Mouse (Mus musculus): ENCODE data around the gene Htra1.
A peak's percentile ranks its signal among the peaks of the same experiment; 100 is the strongest.

Gene Htra1

GRCm38 (mm10) chr7:130966876-130967275 lies 31.0 kb downstream of the Htra1 start:
- DNase-seq (ENCODE audit: low spot score in 2 of 2) = no peak

DNA sequence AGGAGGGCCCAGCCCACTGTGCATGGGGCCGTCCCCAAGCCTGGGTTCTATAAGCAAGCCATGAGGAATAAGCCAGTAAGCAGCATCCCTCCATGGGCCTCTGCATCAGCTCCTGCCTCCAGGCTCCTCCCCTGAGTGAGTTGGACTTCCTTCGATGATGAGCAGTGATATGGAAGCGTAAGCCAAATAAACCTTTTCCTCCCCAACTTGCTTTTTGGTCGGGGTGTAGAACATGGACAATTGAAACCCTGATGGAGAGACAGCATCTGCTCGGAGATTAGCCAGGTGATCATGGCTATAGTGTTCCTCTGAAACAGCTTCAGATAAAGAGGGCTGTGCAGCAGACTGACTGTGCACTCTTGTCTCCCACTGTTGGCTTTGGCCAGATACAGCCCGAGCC lies 32.0 kb downstream of the Htra1 start:
- DNase-seq (ENCODE audit: low spot score in 2 of 2) = no peak

DNA sequence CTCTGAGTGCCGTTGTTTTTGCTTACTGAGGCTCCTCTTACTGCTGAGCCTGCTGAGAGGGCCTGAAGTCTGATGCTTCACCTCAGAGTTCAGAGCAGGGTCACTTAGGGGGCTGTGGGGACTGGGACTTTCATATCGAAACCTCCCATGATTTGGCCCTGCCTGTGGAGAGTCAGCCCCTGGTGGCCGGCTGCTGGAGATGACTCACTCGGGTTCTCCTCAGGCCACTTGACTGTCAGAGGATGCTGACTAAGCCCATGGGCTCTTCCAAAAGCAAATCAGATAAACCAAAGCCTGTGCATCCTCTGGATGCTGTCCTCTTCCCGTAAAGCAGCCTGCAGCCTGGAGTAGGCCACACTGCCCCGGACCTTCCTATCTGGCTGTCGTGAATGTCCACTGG lies 32.6 kb downstream of the Htra1 start:
- DNase-seq (ENCODE audit: low spot score in 2 of 2) = no peak

DNA sequence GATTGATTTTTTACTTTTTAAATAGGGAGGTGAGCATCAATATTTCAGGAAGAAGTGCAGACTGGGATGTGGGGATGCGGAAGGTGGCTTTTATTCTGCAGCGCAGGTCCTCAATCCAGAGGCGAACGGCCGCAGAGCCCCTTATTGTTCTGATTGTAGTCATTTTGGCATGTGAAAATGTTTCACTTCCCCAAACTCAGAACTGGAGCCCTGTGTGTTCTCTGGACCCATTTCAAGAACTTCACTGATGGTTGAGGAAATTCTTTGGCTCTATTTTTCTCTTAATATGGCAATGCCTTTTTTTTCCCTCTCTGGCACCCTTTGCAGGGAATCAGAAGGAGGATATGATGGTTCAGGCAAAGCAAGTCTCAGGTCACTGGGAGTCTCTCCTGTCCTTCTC lies 33.2 kb downstream of the Htra1 start:
- DNase-seq (ENCODE audit: low spot score in 2 of 2) = no peak

GRCm38 (mm10) chr7:130969507-130969906 lies 33.6 kb downstream of the Htra1 start:
- no peak for DNase-seq (ENCODE audit: low spot score in 2 of 2)

GRCm38 (mm10) chr7:130972767-130973166 lies 36.9 kb downstream of the Htra1 start:
- no peak for DNase-seq (ENCODE audit: low spot score in 2 of 2)

DNA sequence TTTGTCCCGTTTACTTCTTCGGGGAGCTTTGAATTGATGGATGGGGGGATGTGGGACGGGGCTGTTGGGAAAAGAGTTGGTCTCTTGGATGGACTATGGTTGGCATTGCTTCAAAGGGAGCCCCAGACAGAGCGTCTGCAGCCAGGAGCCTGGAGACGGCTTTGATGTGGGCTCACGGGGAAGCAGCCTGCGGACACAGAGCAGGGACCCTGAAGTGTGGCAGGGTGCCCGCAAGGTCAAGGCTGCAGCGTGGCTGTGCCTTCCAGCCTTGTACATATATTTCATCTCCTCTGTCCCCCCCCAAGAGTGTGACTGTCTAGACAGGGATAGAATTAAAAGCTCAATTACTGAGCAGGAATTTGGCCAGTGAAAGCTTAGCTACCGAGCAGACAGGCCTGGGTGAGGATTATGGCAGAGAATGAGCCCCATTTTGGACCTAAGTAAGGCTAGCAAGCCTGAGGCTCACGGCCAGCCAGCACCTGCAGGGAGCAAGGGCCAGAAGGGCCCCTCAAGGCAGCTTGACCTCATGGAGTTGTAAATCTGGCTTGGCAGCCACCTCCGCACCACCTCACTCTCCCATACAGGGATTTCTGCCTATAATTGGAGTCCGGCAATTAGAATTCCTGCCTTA lies 40.5 kb downstream of the Htra1 start:
- DNase-seq (ENCODE audit: low spot score in 2 of 2) = no peak

DNA sequence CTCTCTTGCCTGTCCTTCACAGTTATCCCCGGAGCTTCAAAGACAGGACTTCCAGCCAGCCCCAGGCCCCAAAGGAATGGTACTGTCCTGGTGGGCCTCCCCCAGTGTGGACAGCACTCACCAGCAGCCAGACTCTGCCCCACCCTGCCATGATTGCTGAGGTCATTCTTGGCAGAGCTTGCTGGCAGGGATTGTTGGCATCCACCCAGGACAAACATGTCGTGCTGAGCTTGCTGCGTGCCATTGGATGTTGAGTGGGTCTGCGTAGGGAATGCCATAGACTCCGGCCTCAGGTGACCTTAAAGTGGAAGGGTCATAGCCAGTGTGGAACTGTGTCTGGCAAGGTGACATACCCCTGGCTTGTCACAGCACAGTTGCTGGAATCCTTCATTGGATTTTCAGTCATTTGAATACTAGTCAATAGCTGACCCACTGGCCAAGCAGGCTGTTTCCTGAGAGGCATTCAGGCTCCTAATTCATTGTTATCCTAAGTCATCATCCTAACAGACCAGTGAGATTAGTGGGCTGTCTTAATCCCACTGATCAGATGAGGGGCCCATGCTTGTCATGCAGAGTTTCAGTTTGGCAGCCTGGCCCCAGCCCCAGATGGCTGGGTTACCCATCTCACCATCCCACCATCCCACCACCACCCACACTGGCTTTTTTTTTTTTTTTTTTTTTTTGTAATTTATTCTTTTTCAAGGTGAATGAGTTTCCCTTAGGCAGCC lies 42.0 kb downstream of the Htra1 start:
- DNase-seq (ENCODE audit: low spot score in 2 of 2) = no peak

DNA sequence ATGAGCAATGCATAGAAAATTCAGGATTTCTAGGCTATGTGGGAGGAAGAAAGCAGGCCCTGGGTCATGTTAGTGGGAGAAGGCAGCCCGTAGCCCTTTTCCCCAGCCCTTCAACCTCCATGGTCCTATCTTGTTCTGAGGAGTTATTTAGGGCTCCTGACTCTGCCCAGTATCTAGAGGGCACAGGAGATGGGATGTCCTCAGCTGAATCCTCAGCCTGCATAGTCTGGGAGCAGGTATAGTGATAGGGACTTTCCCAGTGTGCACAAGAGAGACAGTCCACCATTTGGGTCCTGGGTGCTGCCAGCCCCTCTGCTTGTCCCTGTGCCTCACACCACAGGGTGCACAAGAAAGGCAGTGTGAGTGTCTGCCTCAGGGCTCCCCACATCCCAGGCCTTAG lies 42.6 kb downstream of the Htra1 start:
- DNase-seq (ENCODE audit: low spot score in 2 of 2) = no peak

GRCm38 (mm10) chr7:130980130-130980529 lies 44.2 kb downstream of the Htra1 start:
- DNase-seq (ENCODE audit: low spot score in 2 of 2) = no peak

- DNase-seq (ENCODE audit: low spot score in 2 of 2) = peak in 1 of 2 experiments; percentile 12
Measured at GRCm38 (mm10) chr7:130982371-130982770, 46.5 kb downstream of the Htra1 start.

DNA sequence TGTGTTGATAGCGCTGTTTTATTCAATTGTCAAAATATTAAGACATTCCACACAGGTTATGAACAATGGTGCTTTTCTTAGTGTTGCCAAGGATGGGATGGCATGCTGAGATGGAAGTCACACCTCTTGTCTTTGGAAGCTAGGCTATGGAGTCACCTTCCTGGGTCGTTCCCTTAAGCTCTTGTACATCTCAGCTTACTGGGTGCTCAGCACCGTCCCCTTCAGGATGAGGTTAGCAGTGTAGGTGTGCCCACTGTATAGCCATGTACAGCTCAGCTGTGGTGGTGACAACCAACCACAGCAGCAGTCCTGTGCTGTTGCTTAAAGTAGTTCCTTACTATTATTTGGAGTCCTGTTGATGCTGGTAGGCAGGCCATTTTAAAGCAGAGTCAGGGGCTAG lies 47.0 kb downstream of the Htra1 start:
- no peak for DNase-seq (ENCODE audit: low spot score in 2 of 2)

- DNase-seq (ENCODE audit: low spot score in 2 of 2) = no peak
Measured at GRCm38 (mm10) chr7:130984294-130984693, 48.4 kb downstream of the Htra1 start.

GRCm38 (mm10) chr7:130985193-130985592 lies 49.3 kb downstream of the Htra1 start:
- no peak for DNase-seq (ENCODE audit: low spot score in 2 of 2)

- DNase-seq (ENCODE audit: low spot score in 2 of 2) = no peak
Measured at GRCm38 (mm10) chr7:130985716-130986115, 49.8 kb downstream of the Htra1 start.

- no peak for DNase-seq (ENCODE audit: low spot score in 2 of 2)
Measured at GRCm38 (mm10) chr7:130988146-130988545, 52.2 kb downstream of the Htra1 start.

- DNase-seq (ENCODE audit: low spot score in 2 of 2) = no peak
Measured at GRCm38 (mm10) chr7:130989371-130989770, 53.5 kb downstream of the Htra1 start.

- no peak for DNase-seq (ENCODE audit: low spot score in 2 of 2)
Measured at GRCm38 (mm10) chr7:130991174-130991789, 55.4 kb downstream of the Htra1 start.

- no peak for DNase-seq (ENCODE audit: low spot score in 2 of 2)
Measured at GRCm38 (mm10) chr7:130993907-130994306, 58.0 kb downstream of the Htra1 start.

DNA sequence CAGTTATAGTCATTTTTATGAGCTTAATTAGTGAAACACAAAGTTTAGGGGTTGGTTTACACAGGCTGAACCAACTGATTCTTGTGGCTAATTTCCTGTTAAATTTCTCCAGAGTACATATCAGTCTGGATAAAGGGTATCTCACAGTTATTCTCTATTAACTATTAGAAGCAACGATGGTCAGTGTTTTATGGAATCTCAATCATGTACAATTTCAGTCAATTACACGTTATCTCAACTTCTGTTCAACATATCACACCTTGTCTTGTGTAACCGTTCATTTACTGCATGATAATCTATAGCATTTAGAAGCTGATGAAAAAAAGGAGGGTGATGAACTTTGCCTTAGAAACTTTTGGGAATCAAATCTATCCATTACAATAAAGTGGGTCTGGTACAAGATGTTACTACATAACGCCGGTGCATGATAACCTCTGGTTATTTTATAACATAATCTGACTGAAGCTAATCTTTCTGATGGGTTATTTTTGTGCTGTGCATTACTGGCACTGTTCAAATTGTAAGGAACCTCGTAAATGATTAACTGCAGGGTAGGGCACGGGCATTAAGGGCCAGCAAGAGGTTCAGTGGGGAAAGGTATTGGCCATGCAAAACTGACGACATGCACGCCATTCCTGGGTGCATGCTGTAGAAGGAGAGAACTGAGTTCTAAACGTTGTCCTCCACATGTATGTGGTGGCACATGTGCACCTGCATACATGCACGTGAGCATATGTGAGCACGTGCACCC lies 66.2 kb downstream of the Htra1 start:
- DNase-seq (ENCODE audit: low spot score in 2 of 2) = no peak

DNA sequence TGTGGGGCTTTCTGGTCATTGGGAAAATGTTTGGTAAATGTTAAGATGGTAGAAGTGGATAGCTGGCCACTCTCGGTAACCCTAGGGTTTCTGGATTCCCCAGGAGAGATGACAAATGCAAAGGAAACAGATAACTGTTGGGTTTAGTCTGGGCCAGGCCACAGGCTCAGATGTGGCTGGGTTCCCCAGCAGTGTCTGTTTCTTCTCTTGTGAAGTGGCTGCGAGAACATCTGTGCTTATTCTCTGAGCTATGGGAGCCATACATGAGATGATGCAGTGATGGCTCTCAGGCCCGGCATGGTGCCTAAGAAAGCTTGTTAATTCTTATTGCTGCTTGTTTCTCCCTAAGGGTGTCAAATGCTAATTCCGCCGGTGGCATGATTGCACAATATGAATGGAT lies 68.2 kb downstream of the Htra1 start:
- DNase-seq (ENCODE audit: low spot score in 2 of 2) = peak; percentile 50 to 53

DNA sequence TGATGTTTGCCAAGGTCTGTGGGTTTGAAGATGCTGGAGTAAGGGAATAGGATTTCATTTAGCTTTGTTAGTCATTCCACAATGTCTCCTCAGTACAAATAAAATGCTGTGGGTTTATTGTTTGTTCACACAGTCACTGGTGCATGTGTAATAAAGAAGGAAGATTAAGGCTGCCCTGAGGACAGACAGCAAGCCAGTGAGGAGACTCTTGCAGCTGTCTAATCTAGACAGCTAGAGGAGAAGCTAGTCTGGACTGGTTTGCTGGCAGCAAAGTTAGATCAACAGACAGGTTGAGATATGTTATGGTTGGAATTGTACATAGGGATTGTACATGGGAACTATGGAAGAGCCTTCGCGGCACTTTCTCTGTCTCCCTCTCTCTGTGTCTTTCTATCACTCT lies 71.3 kb downstream of the Htra1 start:
- no peak for DNase-seq (ENCODE audit: low spot score in 2 of 2)

Data from thymus, postnatal 10 days (tissue).